Mouse (Mus musculus) large intestine, adult 2 months (tissue): ENCODE measurements around the gene Sbds. TPM values are rescaled to one million over a fixed set of nuclear protein-coding genes. Genes with fewer than 3 reads are reported as not detected.

Experiments used
- DNase-seq: peaks from one replicate; pipeline ENCODE4 v3.0.0-alpha.2; 2012; ENCODE audit warnings: low read depth, low spot score
- WGBS: fragments of 180-500 bp; shearing (Covaris S2); methylation state at CpG from one replicate; pipeline ENCODE4 v1.1.7; 2018; 5-methylcytosine and 5-hydroxymethylcytosine counted together
- polyA plus RNA-seq: library from polyadenylated mRNA; depleted of rRNA; stranded (reverse); fragments of >200 nt; gene quantifications from 2 replicates; pipeline ENCODE4 v1.2.3, GENCODE M21; 2012; rRNA removed

Sbds gene
- polyA plus RNA-seq, 1 experiment: 21.9 TPM

DNA sequence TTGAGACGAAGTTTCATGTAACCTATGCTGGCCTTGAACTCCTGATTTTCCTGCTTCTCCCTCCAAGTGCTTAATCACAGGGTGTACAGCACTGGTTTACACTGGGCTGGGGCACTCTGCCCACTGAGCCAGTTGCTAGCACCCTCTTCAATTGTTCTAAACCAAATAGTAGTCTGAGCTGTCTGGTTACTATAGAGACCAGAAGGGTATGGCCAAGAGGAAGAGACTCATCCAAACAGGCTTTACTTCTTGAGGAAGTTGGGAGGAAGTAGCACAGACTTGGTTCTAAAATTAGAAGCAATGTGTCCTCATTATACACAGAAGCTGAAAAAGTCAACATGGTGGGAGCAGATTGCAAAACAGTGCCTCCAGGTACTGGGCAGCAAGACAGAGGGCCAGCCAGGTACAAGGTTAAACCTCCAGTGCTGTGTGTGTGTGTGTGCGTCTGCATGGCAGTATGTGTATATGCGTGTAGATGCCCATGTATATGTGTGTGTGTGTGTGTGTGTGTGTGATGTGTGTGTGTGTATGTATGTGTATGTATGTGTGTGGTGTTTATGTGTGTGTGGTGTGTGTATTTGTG, 49.8 kb downstream of the Sbds start:
- 90% methylated on average over 3 of the region's 3 CpGs for WGBS
- no peak for DNase-seq

DNA sequence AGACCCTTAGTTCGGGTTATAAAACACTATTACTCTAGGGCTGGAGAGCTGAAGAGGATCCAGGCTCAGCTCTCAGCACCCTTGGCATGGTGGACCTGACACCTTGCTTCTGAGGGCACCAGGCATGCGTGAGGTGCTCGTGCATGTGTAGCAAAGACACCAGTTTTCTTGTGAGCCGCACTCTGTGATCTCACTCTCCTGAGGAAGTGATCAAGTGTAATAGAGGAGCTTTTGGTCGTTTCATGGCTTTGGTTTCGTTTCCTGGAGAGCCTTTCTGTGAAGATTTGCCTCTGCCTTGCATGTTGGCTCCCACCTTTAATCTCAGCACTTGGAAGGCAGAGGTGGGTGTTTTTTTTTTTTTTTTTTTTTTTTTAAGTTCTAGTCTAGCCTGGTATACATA, 50.8 kb downstream of the Sbds start:
- no peak for DNase-seq
- WGBS: 74% methylated on average over 6 of the region's 6 CpGs

GRCm38 (mm10) chr5:130203948-130204347, 51.4 kb downstream of the Sbds start:
- DNase-seq: no peak
- WGBS: 41% methylated on average over 4 of the region's 4 CpGs

DNA sequence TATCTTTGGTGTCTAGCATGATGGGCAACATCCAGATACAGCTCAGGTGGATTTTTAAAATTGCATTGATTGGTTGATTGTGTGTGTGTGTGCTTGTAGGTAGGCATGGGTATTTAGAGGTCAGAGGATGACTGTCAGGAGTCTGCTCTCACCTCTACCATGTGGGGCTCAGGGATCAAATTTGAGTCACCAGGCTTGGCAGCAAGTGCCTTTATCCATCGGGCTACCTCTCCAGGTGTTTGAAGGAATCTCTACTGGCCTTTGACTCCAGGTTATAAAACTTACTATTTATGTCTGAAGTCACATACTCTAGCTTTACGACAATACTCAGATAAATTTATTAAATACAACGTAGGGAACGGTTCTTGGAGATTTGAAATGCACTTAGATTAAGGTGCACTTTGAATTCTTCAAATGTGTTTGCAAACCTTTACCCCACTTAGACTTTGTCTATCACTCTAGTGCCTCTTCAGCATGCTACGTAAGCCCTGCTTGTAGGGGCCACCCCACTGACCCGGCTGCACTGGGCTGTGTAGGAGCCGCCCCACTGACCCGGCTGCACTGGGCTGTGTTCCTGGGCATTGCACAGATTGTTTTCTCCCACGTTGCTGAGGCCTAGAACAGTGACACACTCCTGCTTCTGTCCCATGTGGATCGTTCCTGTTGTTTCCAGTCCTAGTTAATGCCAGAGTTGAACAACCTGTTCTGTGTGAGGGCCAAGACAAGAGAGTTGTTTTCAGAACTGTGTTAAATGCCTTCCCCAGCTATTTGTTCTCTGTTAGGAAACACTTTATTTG, 54.9 kb downstream of the Sbds start:
- DNase-seq: no peak

GRCm38 (mm10) chr5:130197981-130198380, 57.3 kb downstream of the Sbds start:
- DNase-seq: no peak
- WGBS: 79% methylated on average over 7 of the region's 7 CpGs

More for the DNA sequence above, 54.9 kb downstream of the Sbds start:
- WGBS: 46% methylated on average over 10 of the region's 10 CpGs

DNA sequence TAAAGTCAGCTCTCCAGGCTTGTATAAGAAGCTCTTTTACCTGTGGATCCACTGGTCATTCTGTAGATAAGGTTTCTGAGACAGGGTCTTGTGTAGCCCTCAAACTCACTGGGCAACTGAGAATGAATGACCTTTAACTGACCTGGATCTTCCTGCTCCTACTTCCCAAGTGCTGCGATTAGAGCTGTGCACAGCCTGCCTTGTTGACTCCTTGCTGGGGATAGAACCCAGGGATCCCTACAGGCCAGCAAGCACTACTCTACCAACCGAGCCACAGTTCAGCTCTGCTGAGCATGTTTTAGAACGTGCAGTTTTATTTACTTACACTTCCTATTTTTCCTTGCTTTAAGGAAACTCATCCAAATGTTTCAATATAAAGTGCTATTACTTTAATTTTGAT, 57.9 kb downstream of the Sbds start:
- no peak for DNase-seq
- 64% methylated on average over 3 of the region's 3 CpGs for WGBS

GRCm38 (mm10) chr5:130196307-130196706, 59.0 kb downstream of the Sbds start:
- DNase-seq: no peak

More at GRCm38 (mm10) chr5:130196307-130196706, 59.0 kb downstream of the Sbds start:
- 89% methylated on average over 1 of the region's 1 CpGs for WGBS

Other genes with a start within 250 kb of the Sbds start
- 34.7 and 39.6 TPM in 2 replicates for gene Asl, start 226.3 kb downstream of the Sbds start, polyA plus RNA-seq
- gene Crcp, start 226.2 kb downstream of the Sbds start, polyA plus RNA-seq: 13.1 and 13.4 TPM in 2 replicates
- 6.9 and 7.7 TPM in 2 replicates for gene Tpst1, start 182.2 kb downstream of the Sbds start, polyA plus RNA-seq
- gene Kctd7, start 110.7 kb downstream of the Sbds start, polyA plus RNA-seq: 1.3 and 1.5 TPM in 2 replicates
- gene Rabgef1, start 83.7 kb downstream of the Sbds start, polyA plus RNA-seq: 11.7 and 16.7 TPM in 2 replicates
- 24.4 and 26.2 TPM in 2 replicates for gene Tmem248, start 38.4 kb downstream of the Sbds start, polyA plus RNA-seq
- 6.7 and 7.9 TPM in 2 replicates for gene Tyw1, start 89 bp upstream of the Sbds start, polyA plus RNA-seq
- 0.01 TPM in 1 of 2 replicates, not detected in the other for gene Caln1, start 113.9 kb upstream of the Sbds start, polyA plus RNA-seq
- not detected in 2 replicates for gene A330070K13Rik, start 129.1 kb upstream of the Sbds start, polyA plus RNA-seq